Mouse (Mus musculus): ENCODE data around the gene Apol6.

DNA sequence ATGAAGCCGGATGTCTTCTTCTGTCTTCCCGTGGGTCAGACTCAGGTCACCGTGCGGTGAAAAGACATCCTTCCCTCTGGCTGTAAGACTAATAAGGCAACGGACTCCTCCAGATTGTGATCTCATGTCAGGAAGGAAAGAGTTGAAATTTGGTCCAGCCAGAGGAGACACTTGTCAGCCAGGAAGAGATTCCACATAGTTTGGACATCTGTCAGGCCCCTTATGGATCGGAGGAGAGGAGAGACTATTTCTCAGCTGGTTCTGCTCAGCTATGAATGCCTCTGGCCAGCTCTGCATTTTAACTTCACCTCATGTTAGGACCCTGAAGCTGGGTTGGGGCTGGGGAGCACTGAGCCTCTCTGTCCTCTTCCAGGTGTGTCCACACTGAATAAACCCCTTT, 30.1 kb upstream of the Apol6 start:
- TF ChIP-seq NRF1 (IDR thresholded peaks at IDR 0.05; ENCODE audit: insufficient read depth, low read depth, low read length, poor library complexity, severe bottlenecking) (no peak), BHLHE40 (IDR thresholded peaks at IDR 0.05; ENCODE audit: borderline replicate concordance, low read depth, low read length) (no peak), CHD2 (IDR thresholded peaks at IDR 0.05; ENCODE audit: low read length) (no peak), RAD21 (IDR thresholded peaks at IDR 0.05; ENCODE audit: low read depth, low read length) (no peak), MAFK (IDR thresholded peaks at IDR 0.05; ENCODE audit: borderline replicate concordance, low read depth, low read length) (no peak), USF2 (IDR thresholded peaks at IDR 0.05; ENCODE audit: borderline replicate concordance in 1 of 2, insufficient read depth in 1 of 2, low read depth in 1 of 2, low read length in 2 of 2) (no peak), CTCF (IDR thresholded peaks at IDR 0.05 in 2 of 3, conservative IDR thresholded peaks at IDR 0.05 in 1 of 3; ENCODE audit: control insufficient read depth in 1 of 3, insufficient read depth in 1 of 3, low read depth in 2 of 3, low read length in 3 of 3, poor library complexity in 1 of 3, severe bottlenecking in 1 of 3) (no peak), MEF2A (IDR thresholded peaks at IDR 0.05; ENCODE audit: extremely low read depth, insufficient replicate concordance, low read depth, low read length, poor library complexity, severe bottlenecking) (no peak), UBTF (IDR thresholded peaks at IDR 0.05; ENCODE audit: borderline replicate concordance, insufficient read depth, low read depth, low read length) (no peak), RCOR1 (IDR thresholded peaks at IDR 0.05; ENCODE audit: low read depth, low read length) (no peak), POLR2A (IDR thresholded peaks at IDR 0.05; ENCODE audit: control insufficient read depth in 1 of 2, insufficient read depth in 1 of 2, low read depth in 1 of 2, low read length in 2 of 2, poor library complexity in 1 of 2) (no peak), POLR2AphosphoS5 (IDR thresholded peaks at IDR 0.05; ENCODE audit: borderline replicate concordance, low read depth, low read length) (no peak), ZNF384 (IDR thresholded peaks at IDR 0.05; ENCODE audit: low read depth, low read length) (no peak)

Measured in MEL (cell line).